Comparison of ENCODE assay signal across 8 mouse cellular contexts in the genomic region with DNA sequence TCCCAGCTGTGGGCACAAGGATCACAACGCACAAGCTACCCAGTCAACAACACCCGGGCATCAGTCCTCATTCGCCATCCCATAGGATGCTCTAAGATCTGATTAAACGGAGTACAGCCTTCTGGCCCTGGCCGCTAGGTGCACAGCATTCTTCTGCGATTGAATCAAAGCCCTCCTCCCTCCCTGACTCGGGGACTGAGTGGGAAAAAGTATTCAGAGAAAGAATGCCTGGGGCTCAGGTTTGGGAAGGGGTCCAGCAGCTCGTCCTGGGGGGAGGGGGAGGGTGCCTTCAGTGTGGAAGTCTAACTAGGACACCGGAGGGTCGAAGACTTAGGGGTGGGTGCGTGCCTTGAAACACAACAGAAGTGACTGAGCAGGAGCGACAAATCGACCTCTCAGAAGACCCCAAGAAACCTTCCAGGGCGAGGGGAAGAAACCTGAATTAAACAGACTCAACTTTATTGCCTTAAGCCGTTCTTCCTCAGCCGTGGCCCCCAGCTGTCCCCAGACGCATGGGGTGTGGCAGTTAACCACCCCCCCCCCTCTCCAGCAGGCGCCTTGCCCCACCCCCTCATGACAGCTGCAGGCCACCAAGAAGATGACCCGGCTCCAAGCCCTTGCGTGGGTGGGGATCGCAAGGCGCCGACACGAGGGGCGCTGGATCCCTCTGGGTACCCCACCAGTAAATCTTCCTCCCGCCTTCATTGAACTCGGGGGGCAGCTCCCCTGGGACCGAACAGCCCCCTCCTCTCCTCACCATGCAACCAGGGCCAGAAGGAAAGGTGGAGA. TPM values are rescaled to one million over a fixed set of nuclear protein-coding genes. Genes with fewer than 3 reads are reported as not detected.
DNase-seq lines count a peak whose midpoint lies in the region; ATAC-seq and TF ChIP-seq lines count a peak whose summit lies in the region.

No protein-coding gene starts in this region.

- no peak for TF ChIP-seq CTCF in lung, adult 2 months (IDR thresholded peaks at IDR 0.05; ENCODE audit: insufficient read depth, low read length)
- no peak for TF ChIP-seq CTCF in liver, postnatal 0 days (IDR thresholded peaks at IDR 0.05; ENCODE audit: low read depth)

- intact Hi-C loops in heart, postnatal 10 days (cut with DNase I), result no loop called here

- 0 out of 2 replicates have a peak, but pooled peaks have one; percentile 29 for ATAC-seq in embryonic facial prominence, embryonic 12.5 days (ENCODE audit: insufficient number of reproducible peaks, insufficient read depth, low FRiP score, low TSS enrichment)
- no peak for ATAC-seq in liver, postnatal 0 days
- ATAC-seq in stomach, embryonic 16.5 days (ENCODE audit: insufficient read depth, low FRiP score), result peak; percentile 55

- WGBS in lung, adult 2 months, result 3% methylated on average over 28 of the region's 28 CpGs
- WGBS in embryonic facial prominence, embryonic 12.5 days, result 2% methylated on average over 28 of the region's 28 CpGs
- 5% methylated on average over 26 of the region's 28 CpGs for WGBS in liver, postnatal 0 days (ENCODE audit: insufficient replicate concordance)
- 2% methylated on average over 28 of the region's 28 CpGs for WGBS in stomach, embryonic 16.5 days

- peak overlapping the region; percentile 49 for H3K4me3 ChIP-seq in lung, adult 2 months (replicated peaks; ENCODE audit: extremely low read depth, low read depth, low read length)
- peak overlapping the region; percentile 52 for H3K4me3 ChIP-seq in embryonic facial prominence, embryonic 12.5 days
- peak overlapping the region; percentile 51 for H3K4me3 ChIP-seq in liver, postnatal 0 days (ENCODE audit: low read depth, low read length)
- H3K4me3 ChIP-seq in stomach, embryonic 16.5 days (replicated peaks; ENCODE audit: low read length), result peak overlapping the region; percentile 53

- H3K27me3 ChIP-seq in embryonic facial prominence, embryonic 12.5 days, result peaks cover 30% of the 10 kb centered on the region
- peaks cover 25% of the 10 kb centered on the region for H3K27me3 ChIP-seq in liver, postnatal 0 days (ENCODE audit: insufficient read depth, low read length)
- H3K27me3 ChIP-seq in stomach, embryonic 16.5 days (ENCODE audit: control insufficient read depth, insufficient read depth, low read length), result 0 out of 2 replicates have a peak, but pooled peaks cover 3% of the 10 kb centered on the region

- DNase-seq in lung, adult 2 months, result no peak
- no peak for DNase-seq in lung, postnatal 14 days
- DNase-seq in heart, postnatal 10 days, result peak; percentile 38 to 54
- DNase-seq in liver, postnatal 0 days, result no peak
- no peak for DNase-seq in frontal cortex, adult 2 months (ENCODE audit: extremely low spot score in 1 of 2, low spot score in 1 of 2)
- DNase-seq in adrenal gland, postnatal 10 days, result no peak

- no peaks in the 10 kb centered on the region for H3K9me3 ChIP-seq in embryonic facial prominence, embryonic 12.5 days
- no peaks in the 10 kb centered on the region for H3K9me3 ChIP-seq in liver, postnatal 0 days (ENCODE audit: low read length)
- H3K9me3 ChIP-seq in stomach, embryonic 16.5 days (replicated peaks; ENCODE audit: control insufficient read depth, low read length), result no peaks in the 10 kb centered on the region

- peaks cover 2% of the 10 kb centered on the region; the same call in 1 of the 2 replicates for H3K4me1 ChIP-seq in lung, adult 2 months (ENCODE audit: control insufficient read depth, insufficient read depth, low read length)
- peaks cover 15% of the 10 kb centered on the region for H3K4me1 ChIP-seq in embryonic facial prominence, embryonic 12.5 days
- peaks cover 10% of the 10 kb centered on the region for H3K4me1 ChIP-seq in liver, postnatal 0 days (ENCODE audit: insufficient read depth)
- H3K4me1 ChIP-seq in stomach, embryonic 16.5 days (ENCODE audit: control insufficient read depth, insufficient read depth, low read length), result peaks cover 10% of the 10 kb centered on the region; the same call in 1 of the 2 replicates

- H3K9ac ChIP-seq in embryonic facial prominence, embryonic 12.5 days, result peak overlapping the region; percentile 58
- H3K9ac ChIP-seq in liver, postnatal 0 days (replicated peaks), result peak overlapping the region; percentile 50
- peak overlapping the region; percentile 73 for H3K9ac ChIP-seq in stomach, embryonic 16.5 days (ENCODE audit: low read length)

- peak overlapping the region; percentile 98 for H3K4me2 ChIP-seq in embryonic facial prominence, embryonic 12.5 days (replicated peaks)
- H3K4me2 ChIP-seq in liver, postnatal 0 days (ENCODE audit: low read depth, low read length), result peak overlapping the region; percentile 90
- peak overlapping the region; percentile 98 for H3K4me2 ChIP-seq in stomach, embryonic 16.5 days (ENCODE audit: low read depth, low read length)

- TF ChIP-seq POLR2A in lung, adult 2 months (IDR thresholded peaks at IDR 0.05; ENCODE audit: borderline replicate concordance, extremely low read depth, low read depth, low read length), result no peak

- no peak for TF ChIP-seq EP300 in liver, postnatal 0 days (IDR thresholded peaks at IDR 0.05; ENCODE audit: low read depth)

- H3K27ac ChIP-seq in embryonic facial prominence, embryonic 12.5 days, result 0 out of 2 replicates have a peak overlapping the region, but pooled peaks have one; percentile 24
- H3K27ac ChIP-seq in liver, postnatal 0 days (ENCODE audit: low read depth), result no peak overlapping the region
- no peak overlapping the region for H3K27ac ChIP-seq in stomach, embryonic 16.5 days (ENCODE audit: low read length)

- H3K36me3 ChIP-seq in embryonic facial prominence, embryonic 12.5 days, result no peaks in the 10 kb centered on the region
- H3K36me3 ChIP-seq in liver, postnatal 0 days (replicated peaks; ENCODE audit: insufficient read depth, low read length), result no peaks in the 10 kb centered on the region
- H3K36me3 ChIP-seq in stomach, embryonic 16.5 days (ENCODE audit: control insufficient read depth, insufficient read depth, low read length), result no peaks in the 10 kb centered on the region

RNA-seq across cellular contexts. Expression of gene Sync, which starts 0.5 kb away (rescaled TPM):
- 2.8 TPM in 2 replicates for polyA plus RNA-seq in lung, adult 2 months (2012; rRNA removed)
- 1.1 and 1.2 TPM in 2 replicates for polyA plus RNA-seq in embryonic facial prominence, embryonic 12.5 days (2016; fragmentation: Nextera tagmentation; extraction: Ambion mirVana)
- total RNA-seq in heart, postnatal 10 days (2021), result 10 to 100 TPM; 13.4 TPM
- polyA plus RNA-seq in liver, postnatal 0 days (2015; fragmentation: Nextera tagmentation; extraction: Ambion mirVana), result 0.15 TPM in 1 of 2 replicates, not detected in the other
- polyA plus RNA-seq in stomach, embryonic 16.5 days (2015; fragmentation: Nextera tagmentation; extraction: Ambion mirVana), result 3.0 and 3.9 TPM in 2 replicates
- polyA plus RNA-seq in frontal cortex, adult 2 months (2012; rRNA removed), result 1.3 TPM in 2 replicates
- 1 to 10 TPM; 4.2 to 7.4 TPM for total RNA-seq in adrenal gland, postnatal 10 days (2021)

RNA-seq across cellular contexts. Expression of gene C77080, which starts 25.7 kb away (rescaled TPM):
- 47.1 and 50.1 TPM in 2 replicates for polyA plus RNA-seq in lung, adult 2 months (2012; rRNA removed)
- 5.2 and 5.6 TPM in 2 replicates for polyA plus RNA-seq in embryonic facial prominence, embryonic 12.5 days (2016; fragmentation: Nextera tagmentation; extraction: Ambion mirVana)
- 1 to 10 TPM; 4.9 to 5.9 TPM for total RNA-seq in heart, postnatal 10 days (2021)
- polyA plus RNA-seq in liver, postnatal 0 days (2015; fragmentation: Nextera tagmentation; extraction: Ambion mirVana), result 1.4 and 1.8 TPM in 2 replicates
- 8.2 and 8.5 TPM in 2 replicates for polyA plus RNA-seq in stomach, embryonic 16.5 days (2015; fragmentation: Nextera tagmentation; extraction: Ambion mirVana)
- 7.5 and 9.2 TPM in 2 replicates for polyA plus RNA-seq in frontal cortex, adult 2 months (2012; rRNA removed)
- 10 to 100 TPM; 16.5 to 16.6 TPM for total RNA-seq in adrenal gland, postnatal 10 days (2021)

RNA-seq across cellular contexts. Expression of gene Rbbp4, which starts 48.3 kb away (rescaled TPM):
- 16.7 and 23.5 TPM in 2 replicates for polyA plus RNA-seq in lung, adult 2 months (2012; rRNA removed)
- 487 and 522 TPM in 2 replicates for polyA plus RNA-seq in embryonic facial prominence, embryonic 12.5 days (2016; fragmentation: Nextera tagmentation; extraction: Ambion mirVana)
- total RNA-seq in heart, postnatal 10 days (2021), result 100 to 1,000 TPM; 134 to 137 TPM
- polyA plus RNA-seq in liver, postnatal 0 days (2015; fragmentation: Nextera tagmentation; extraction: Ambion mirVana), result 163 and 167 TPM in 2 replicates
- 287 and 291 TPM in 2 replicates for polyA plus RNA-seq in stomach, embryonic 16.5 days (2015; fragmentation: Nextera tagmentation; extraction: Ambion mirVana)
- polyA plus RNA-seq in frontal cortex, adult 2 months (2012; rRNA removed), result 59.1 and 61.4 TPM in 2 replicates
- 100 to 1,000 TPM; 142 to 146 TPM for total RNA-seq in adrenal gland, postnatal 10 days (2021)

RNA-seq across cellular contexts. Expression of gene Zbtb8os, which starts 48.6 kb away (rescaled TPM):
- polyA plus RNA-seq in lung, adult 2 months (2012; rRNA removed), result 5.8 and 11.3 TPM in 2 replicates
- polyA plus RNA-seq in embryonic facial prominence, embryonic 12.5 days (2016; fragmentation: Nextera tagmentation; extraction: Ambion mirVana), result 38.9 and 43.7 TPM in 2 replicates
- 10 to 100 TPM; 21.9 to 22.1 TPM for total RNA-seq in heart, postnatal 10 days (2021)
- polyA plus RNA-seq in liver, postnatal 0 days (2015; fragmentation: Nextera tagmentation; extraction: Ambion mirVana), result 32.2 and 34.2 TPM in 2 replicates
- 44.4 and 46.6 TPM in 2 replicates for polyA plus RNA-seq in stomach, embryonic 16.5 days (2015; fragmentation: Nextera tagmentation; extraction: Ambion mirVana)
- polyA plus RNA-seq in frontal cortex, adult 2 months (2012; rRNA removed), result 31.1 and 32.0 TPM in 2 replicates
- 10 to 100 TPM; 41.1 to 41.5 TPM for total RNA-seq in adrenal gland, postnatal 10 days (2021)

Comparison
In these comparisons a context has a peak if more than half of its experiments do, and no peak if none do; other contexts are left out.
1. DNase-seq: peak in heart, postnatal 10 days (2 of 2); none in lung, adult 2 months (single experiment), lung, postnatal 14 days (single experiment), liver, postnatal 0 days (single experiment), frontal cortex, adult 2 months (0 of 2) and adrenal gland, postnatal 10 days (single experiment).
2. Peak in every context shown above with its lines, with median percentiles within 50 percentile points of each other: H3K4me3 ChIP-seq, H3K4me2 ChIP-seq and H3K9ac ChIP-seq.